Mouse (Mus musculus) testis, adult 2 months (tissue): Measurements from ENCODE around the gene Prdm16. TPM values are rescaled to one million over a fixed set of nuclear protein-coding genes. Genes with fewer than 3 reads are reported as not detected.

Source experiments
- H3K27ac ChIP-seq: fragments of 200-500 bp; 2 replicates; pipeline ENCODE4 v1.5.1; 2012; ENCODE audit warnings: low read depth, low read length; ENCODE audit not compliant: control insufficient read depth, insufficient read depth
- H3K27me3 ChIP-seq: fragments of 200-500 bp; 2 replicates; pipeline ENCODE4 v1.6.1; 2012; ENCODE audit warnings: mild to moderate bottlenecking, low read length, moderate library complexity; ENCODE audit not compliant: control insufficient read depth, insufficient read depth
- H3K36me3 ChIP-seq: fragments of 200-500 bp; 2 replicates; pipeline ENCODE4 v1.6.1; 2012; ENCODE audit warnings: mild to moderate bottlenecking, low read length; ENCODE audit not compliant: control insufficient read depth, insufficient read depth
- H3K4me1 ChIP-seq: fragments of 200-500 bp; 2 replicates; pipeline ENCODE4 v1.6.1; 2012; ENCODE audit warnings: low read length; ENCODE audit not compliant: control insufficient read depth, insufficient read depth
- H3K4me3 ChIP-seq: fragments of 200-500 bp; 2 replicates; pipeline ENCODE4 v1.5.1; 2012; ENCODE audit warnings: low read depth, mild to moderate bottlenecking, low read length, moderate library complexity, mixed read lengths; ENCODE audit not compliant: control insufficient read depth
- CTCF ChIP-seq: fragments of 200-500 bp; IDR thresholded peaks from 2 replicates; pipeline ENCODE4 v1.5.1; 2012; ENCODE audit warnings: low read depth, mild to moderate bottlenecking, inconsistent platforms, low read length, moderate library complexity; ENCODE audit not compliant: control insufficient read depth, insufficient read depth, insufficient replicate concordance
- POLR2A ChIP-seq: fragments of 200-500 bp; IDR thresholded peaks from 2 replicates; pipeline ENCODE4 v1.6.1; 2012; ENCODE audit warnings: low read depth, mild to moderate bottlenecking, inconsistent platforms, low read length, moderate library complexity; ENCODE audit not compliant: control insufficient read depth
- polyA plus RNA-seq: library from polyadenylated mRNA; depleted of rRNA; stranded (reverse); fragments of >200 nt; gene quantifications from 2 replicates; pipeline ENCODE4 v1.2.3, GENCODE M21; 2012

Prdm16 gene
- polyA plus RNA-seq, 1 experiment: 3.0 TPM

DNA sequence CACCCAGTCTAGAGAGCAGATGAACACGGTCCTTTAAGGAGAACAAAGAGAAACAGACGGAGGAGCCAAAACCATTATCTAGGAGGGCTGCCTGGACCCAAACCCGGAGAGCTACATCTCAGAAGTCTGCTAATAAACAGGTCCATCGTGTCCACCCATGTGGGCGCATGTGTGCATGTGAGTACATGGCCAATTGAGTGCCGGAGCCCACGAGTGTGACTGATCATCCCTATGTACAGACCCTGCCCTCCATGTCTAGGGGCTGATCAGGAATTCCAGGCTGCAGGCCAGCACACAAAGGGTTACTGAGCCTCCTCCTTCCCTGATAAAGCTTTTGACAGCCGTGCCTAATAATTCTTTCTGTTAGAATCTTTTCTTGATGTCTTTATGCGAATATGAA lies 136.0 kb downstream of the Prdm16 start:
- no peak overlapping the region for H3K27ac ChIP-seq
- no peak overlapping the region for H3K4me3 ChIP-seq
- no peaks in the 10 kb centered on the region for H3K36me3 ChIP-seq
- TF ChIP-seq POLR2A: no peak
- no peak for TF ChIP-seq CTCF
- no peaks in the 10 kb centered on the region for H3K27me3 ChIP-seq
- H3K4me1 ChIP-seq: no peaks in the 10 kb centered on the region; the same call in 1 of the 2 replicates

DNA sequence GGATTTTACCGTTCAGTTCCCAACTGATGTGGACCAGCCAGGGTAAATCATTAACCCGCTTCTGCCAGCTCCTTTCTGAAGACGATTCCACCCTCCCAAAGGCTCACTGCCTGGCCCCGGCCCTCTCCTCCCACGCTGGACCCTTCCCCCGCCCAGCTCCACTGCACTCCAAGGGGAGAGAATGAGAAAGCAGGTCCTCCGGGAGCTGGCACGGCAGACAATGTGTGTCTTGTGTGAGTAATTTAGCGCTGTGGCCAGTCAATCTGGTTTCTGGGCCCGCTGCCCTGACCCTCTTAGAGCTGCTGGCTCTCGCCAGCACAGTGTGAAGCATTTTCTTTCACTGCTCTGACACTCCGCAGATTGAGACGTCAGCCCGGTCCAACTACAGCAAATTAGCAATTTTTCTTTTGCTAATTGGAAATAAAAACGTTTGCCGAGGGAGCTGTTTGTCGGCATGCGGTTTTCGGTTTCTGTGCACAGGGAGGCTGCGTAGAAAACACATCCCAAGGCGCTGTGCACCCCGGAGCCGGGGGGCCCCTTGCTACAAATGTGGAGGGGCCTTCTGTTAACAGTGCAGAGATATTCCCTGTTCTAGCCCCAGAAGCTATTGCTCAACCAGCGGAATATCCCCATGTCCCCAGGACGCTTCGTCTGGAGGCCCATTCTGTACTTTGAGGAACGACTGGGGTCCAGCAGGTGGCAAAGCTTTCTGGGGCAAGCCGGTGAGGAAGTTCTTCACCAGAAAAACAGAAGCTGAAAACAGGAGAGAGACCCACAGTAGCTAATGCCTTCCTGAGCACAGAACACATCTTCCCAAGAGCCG lies 136.8 kb downstream of the Prdm16 start:
- no peaks in the 10 kb centered on the region for H3K36me3 ChIP-seq
- no peaks in the 10 kb centered on the region for H3K27me3 ChIP-seq
- H3K4me1 ChIP-seq: no peaks in the 10 kb centered on the region; the same call in 1 of the 2 replicates
- no peak for TF ChIP-seq POLR2A
- TF ChIP-seq CTCF: no peak
- H3K4me3 ChIP-seq: no peak overlapping the region
- no peak overlapping the region for H3K27ac ChIP-seq

DNA sequence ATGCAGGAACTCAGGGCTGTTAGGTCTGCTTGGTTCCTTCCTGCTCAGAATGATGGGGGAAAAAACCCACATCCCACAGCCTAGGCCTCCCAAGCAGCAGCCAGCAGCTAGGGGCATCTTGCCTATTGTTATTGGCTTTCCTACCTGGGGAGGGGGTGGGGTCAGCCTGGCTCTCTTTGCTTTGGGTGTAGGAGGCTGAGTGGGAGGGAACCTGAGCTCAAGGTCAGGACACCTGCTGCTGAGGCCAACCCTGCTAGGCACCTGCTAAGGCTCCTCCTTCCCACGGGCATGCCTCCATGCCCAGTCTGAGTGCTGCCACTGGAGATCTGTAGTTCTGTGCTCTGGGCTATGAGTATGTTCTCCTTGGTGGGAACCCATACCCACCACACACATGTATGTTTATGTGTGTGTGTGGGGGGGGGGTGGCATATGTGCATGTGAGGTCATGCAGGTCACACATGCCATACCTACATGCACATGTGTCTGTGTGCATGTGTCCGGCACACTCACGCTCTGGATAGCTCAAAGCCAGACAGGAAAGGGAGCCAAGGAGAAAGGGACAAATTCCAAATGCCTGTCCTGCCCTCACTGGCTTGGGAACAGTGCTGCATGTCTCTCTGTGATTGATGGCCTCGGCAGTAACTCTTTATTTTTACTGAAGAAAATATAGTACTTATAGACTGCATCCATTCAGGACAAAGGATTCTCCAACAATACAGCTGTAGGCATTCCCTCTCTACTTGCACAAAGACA lies 139.1 kb downstream of the Prdm16 start:
- Histone ChIP-seq H3K27me3 (no peaks in the 10 kb centered on the region), H3K4me3 (no peak overlapping the region), H3K36me3 (no peaks in the 10 kb centered on the region), H3K27ac (no peak overlapping the region), H3K4me1 (no peaks in the 10 kb centered on the region; the same call in 1 of the 2 replicates)
- TF ChIP-seq POLR2A: no peak

DNA sequence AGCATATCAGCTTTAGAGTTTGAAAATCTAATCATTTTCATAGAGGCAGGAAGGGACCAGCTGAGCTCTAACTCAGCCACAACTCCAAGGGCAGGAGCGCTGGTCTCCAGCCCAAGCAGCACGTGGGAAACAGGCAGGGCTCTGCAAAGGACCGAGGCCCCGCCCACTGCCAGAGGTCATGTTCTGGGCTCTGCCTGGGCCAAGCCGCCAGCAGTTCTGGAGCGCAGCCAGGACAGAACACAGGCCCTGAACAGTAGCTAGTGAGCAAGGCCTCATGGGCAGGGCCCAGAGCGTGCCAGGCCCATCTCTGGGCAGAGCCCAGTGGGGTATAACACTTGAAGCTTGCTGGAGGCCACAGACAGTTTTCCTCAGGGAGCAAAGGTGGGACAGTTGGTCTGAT lies 139.7 kb downstream of the Prdm16 start:
- H3K27ac ChIP-seq: no peak overlapping the region
- TF ChIP-seq CTCF: no peak
- no peak for TF ChIP-seq POLR2A
- no peaks in the 10 kb centered on the region for H3K36me3 ChIP-seq
- no peaks in the 10 kb centered on the region; the same call in 1 of the 2 replicates for H3K4me1 ChIP-seq
- no peak overlapping the region for H3K4me3 ChIP-seq
- H3K27me3 ChIP-seq: no peaks in the 10 kb centered on the region

DNA sequence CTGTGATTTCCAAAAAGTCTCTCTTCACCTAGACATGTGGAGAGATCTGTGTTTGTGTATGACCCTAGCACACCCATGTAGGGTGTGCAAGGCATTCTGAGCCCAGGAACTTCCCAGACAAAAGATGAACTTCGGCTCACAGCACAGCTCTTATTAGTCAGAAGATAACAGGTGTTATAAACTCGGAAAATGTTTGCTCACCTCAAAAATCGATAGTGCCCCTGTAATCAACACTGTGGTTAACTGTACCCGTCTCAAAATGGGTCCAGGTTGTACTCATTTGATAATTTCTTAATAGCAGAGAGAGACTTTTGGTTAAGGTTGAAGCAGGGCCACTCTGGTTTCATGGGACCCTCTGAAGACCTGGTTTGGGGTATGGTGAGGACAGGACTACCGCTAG lies 140.2 kb downstream of the Prdm16 start:
- H3K4me3 ChIP-seq: no peak overlapping the region
- TF ChIP-seq POLR2A (no peak), CTCF (no peak)
- no peaks in the 10 kb centered on the region for H3K27me3 ChIP-seq
- H3K36me3 ChIP-seq: no peaks in the 10 kb centered on the region
- H3K27ac ChIP-seq: no peak overlapping the region
- H3K4me1 ChIP-seq: no peaks in the 10 kb centered on the region; the same call in 1 of the 2 replicates

DNA sequence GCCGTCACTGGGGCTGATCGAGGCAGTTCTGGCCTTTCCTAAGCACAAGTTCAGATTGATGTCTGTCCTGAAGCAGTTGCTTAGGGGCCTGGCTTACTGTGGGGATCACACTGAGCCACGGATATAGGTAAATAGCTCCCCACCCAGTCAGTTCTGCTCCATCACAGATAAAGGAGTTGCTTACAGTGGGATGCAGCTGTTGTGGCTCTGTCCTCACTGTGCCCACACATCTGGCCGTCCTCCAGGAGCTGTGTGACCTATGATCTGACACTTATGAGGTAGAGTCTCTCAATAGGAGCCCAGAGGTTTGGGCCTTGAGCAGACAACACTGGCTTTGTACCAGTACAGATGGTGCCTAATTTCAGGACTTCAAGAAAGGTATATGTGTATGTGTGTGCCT lies 142.7 kb downstream of the Prdm16 start:
- TF ChIP-seq CTCF (no peak), POLR2A (no peak)
- no peaks in the 10 kb centered on the region for H3K27me3 ChIP-seq
- no peak overlapping the region for H3K27ac ChIP-seq
- no peaks in the 10 kb centered on the region; the same call in 1 of the 2 replicates for H3K4me1 ChIP-seq
- no peak overlapping the region for H3K4me3 ChIP-seq
- H3K36me3 ChIP-seq: no peaks in the 10 kb centered on the region

DNA sequence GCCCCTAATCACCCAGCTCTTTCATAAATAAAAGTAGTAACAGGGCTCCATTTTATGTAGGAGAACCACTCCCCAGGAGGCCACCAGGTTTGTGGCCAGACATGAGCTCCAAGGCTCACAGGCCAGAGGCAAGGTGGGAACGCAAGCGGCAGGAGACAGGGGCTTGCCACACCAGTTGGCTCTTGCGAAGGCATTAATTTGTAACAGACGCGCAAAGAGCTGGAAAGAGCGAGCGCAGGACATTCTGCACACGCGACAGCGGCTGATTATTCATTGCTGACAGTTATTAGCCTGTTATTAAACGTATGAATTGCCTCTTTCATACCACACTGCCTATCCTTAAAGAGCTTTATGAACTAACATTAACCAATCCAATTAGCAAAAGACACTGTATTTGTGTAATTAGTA lies 144.0 kb downstream of the Prdm16 start:
- H3K4me3 ChIP-seq: no peak overlapping the region
- H3K27ac ChIP-seq: no peak overlapping the region
- H3K27me3 ChIP-seq: no peaks in the 10 kb centered on the region

More for the DNA sequence above, 144.0 kb downstream of the Prdm16 start:
- Histone ChIP-seq H3K36me3 (no peaks in the 10 kb centered on the region), H3K4me1 (no peaks in the 10 kb centered on the region; the same call in 1 of the 2 replicates)
- no peak for TF ChIP-seq POLR2A
- no peak for TF ChIP-seq CTCF
